Mouse (Mus musculus): ENCODE data around the gene Jph2.

GRCm38 (mm10) chr2:163303037-163303436 lies 94.8 kb downstream of the Jph2 start:
- TF ChIP-seq POLR2A (IDR thresholded peaks at IDR 0.05; ENCODE audit: low read depth, low read length) (no peak), CTCF (IDR thresholded peaks at IDR 0.05; ENCODE audit: extremely low read depth, insufficient read length, insufficient replicate concordance, low read depth, low read length) (no peak)
